Mouse (Mus musculus) MEL (cell line): ENCODE measurements at regions not wholly inside any gene's neighbourhood (a gene's known extent, or its start where the extent isn't known, plus 50 kb on each side); places are given as distances from the start of the nearest gene placed in this dataset.

Source experiments
- DNase-seq: peaks from one replicate; pipeline ENCODE4 v3.0.0; 2011; ENCODE audit warnings: low read depth, low spot score
- H3K27ac ChIP-seq: 2 replicates; pipeline ENCODE4 v1.5.1; 2012; ENCODE audit warnings: low read depth, mild to moderate bottlenecking, control low read depth, low read length, moderate library complexity; ENCODE audit not compliant: control insufficient read depth
- H3K27me3 ChIP-seq, 2 experiments: fragments of 150-350 bp in 1 of 2; sonication (generic) in 1 of 2; 2 replicates each; pipeline ENCODE4 v1.6.1; 2012; ENCODE audit warnings: low read length in 2 of 2, mild to moderate bottlenecking in 2 of 2, improper control_type of control experiment in 1 of 2, moderate library complexity in 1 of 2; ENCODE audit not compliant: insufficient read depth in 2 of 2, control insufficient read depth in 1 of 2
- H3K36me3 ChIP-seq, 2 experiments: 2 replicates each; pipeline ENCODE4 v1.6.1; 2012 to 2014; ENCODE audit warnings: low read length in 2 of 2, improper control_type of control experiment in 1 of 2, inconsistent platforms in 1 of 2, mild to moderate bottlenecking in 1 of 2; ENCODE audit not compliant: insufficient read depth in 2 of 2, control insufficient read depth in 1 of 2
- H3K4me1 ChIP-seq, 2 experiments: fragments of 150-350 bp in 1 of 2; sonication (generic) in 1 of 2; 2 replicates each; pipeline ENCODE4 v1.6.1; 2012; ENCODE audit warnings: low read length in 2 of 2, improper control_type of control experiment in 1 of 2, mild to moderate bottlenecking in 1 of 2; ENCODE audit not compliant: insufficient read depth in 2 of 2, control insufficient read depth in 1 of 2
- H3K4me3 ChIP-seq, 2 experiments: fragments of 150-350 bp in 1 of 2; sonication (generic) in 1 of 2; 2 replicates each; pipeline ENCODE4 v1.5.1; 2012; ENCODE audit warnings: low read depth in 2 of 2, low read length in 2 of 2, mild to moderate bottlenecking in 2 of 2, moderate library complexity in 2 of 2, control low read depth in 1 of 2, improper control_type of control experiment in 1 of 2; ENCODE audit not compliant: control insufficient read depth in 1 of 2, insufficient read depth in 1 of 2
- H3K79me2 ChIP-seq: 2 replicates; pipeline ENCODE4 v1.6.1; 2012; ENCODE audit warnings: mild to moderate bottlenecking, low read length, moderate library complexity; ENCODE audit not compliant: control insufficient read depth, poor library complexity, insufficient read depth
- H3K9ac ChIP-seq: 2 replicates; pipeline ENCODE4 v1.6.1; 2012; ENCODE audit warnings: low read depth, mild to moderate bottlenecking, control low read depth, low read length, moderate library complexity; ENCODE audit not compliant: control insufficient read depth, poor library complexity, severe bottlenecking
- H3K9me3 ChIP-seq: fragments of 150-350 bp; sonication (generic); replicated peaks from 2 replicates; pipeline ENCODE4 v1.6.1; 2012; ENCODE audit warnings: mild to moderate bottlenecking, low read length, improper control_type of control experiment, moderate library complexity; ENCODE audit not compliant: insufficient read depth
- BHLHE40 ChIP-seq: IDR thresholded peaks from 2 replicates; pipeline ENCODE4 v1.6.1; 2012; ENCODE audit warnings: low read depth, mild to moderate bottlenecking, inconsistent platforms, low read length, improper control_type of control experiment, borderline replicate concordance
- CHD1 ChIP-seq: IDR thresholded peaks from 2 replicates; pipeline ENCODE4 v1.6.1; 2012; ENCODE audit warnings: low read depth, mild to moderate bottlenecking, inconsistent platforms, low read length, improper control_type of control experiment
- CHD2 ChIP-seq: IDR thresholded peaks from 2 replicates; pipeline ENCODE4 v1.6.1; 2011; ENCODE audit warnings: low read length, improper control_type of control experiment
- EP300 ChIP-seq, 2 experiments: IDR thresholded peaks; 2 replicates each; pipeline ENCODE4 v1.6.1; 2011; ENCODE audit warnings: improper control_type of control experiment in 2 of 2, low read length in 2 of 2, low read depth in 1 of 2, mild to moderate bottlenecking in 1 of 2
- ETS1 ChIP-seq: IDR thresholded peaks from 2 replicates; pipeline ENCODE4 v1.6.1; 2012; ENCODE audit warnings: low read depth, mild to moderate bottlenecking, inconsistent platforms, low read length, improper control_type of control experiment, moderate library complexity
- GABPA ChIP-seq: IDR thresholded peaks from 2 replicates; pipeline ENCODE4 v1.6.1; 2012; ENCODE audit warnings: low read depth, mild to moderate bottlenecking, inconsistent platforms, low read length, improper control_type of control experiment, moderate library complexity
- HCFC1 ChIP-seq: IDR thresholded peaks from 2 replicates; pipeline ENCODE4 v1.6.1; 2012; ENCODE audit warnings: low read depth, mild to moderate bottlenecking, inconsistent platforms, low read length, improper control_type of control experiment, moderate library complexity
- JUND ChIP-seq: IDR thresholded peaks from 2 replicates; pipeline ENCODE4 v1.6.1; 2011; ENCODE audit warnings: low read depth, mild to moderate bottlenecking, improper control_type of control experiment, low read length
- MAFK ChIP-seq: IDR thresholded peaks from 2 replicates; pipeline ENCODE4 v1.6.1; 2011; ENCODE audit warnings: low read depth, mild to moderate bottlenecking, low read length, improper control_type of control experiment, borderline replicate concordance
- MYB ChIP-seq: IDR thresholded peaks from 2 replicates; pipeline ENCODE4 v1.6.1; 2011; ENCODE audit warnings: mild to moderate bottlenecking, low read depth, low read length, improper control_type of control experiment
- NELFE ChIP-seq: IDR thresholded peaks from 2 replicates; pipeline ENCODE4 v1.6.1; 2011; ENCODE audit warnings: low read depth, low read length, improper control_type of control experiment
- NRF1 ChIP-seq: IDR thresholded peaks from 2 replicates; pipeline ENCODE4 v1.6.1; 2014; ENCODE audit warnings: low read depth, mild to moderate bottlenecking, inconsistent platforms, low read length, improper control_type of control experiment, moderate library complexity; ENCODE audit not compliant: poor library complexity, insufficient read depth, severe bottlenecking
- POLR2A ChIP-seq, 2 experiments: IDR thresholded peaks; 2 replicates each; pipeline ENCODE4 v1.6.1; 2011 to 2012; ENCODE audit warnings: low read length in 2 of 2, mild to moderate bottlenecking in 2 of 2, control low read depth in 1 of 2, improper control_type of control experiment in 1 of 2, low read depth in 1 of 2, moderate library complexity in 1 of 2; ENCODE audit not compliant: control insufficient read depth in 1 of 2, insufficient read depth in 1 of 2, poor library complexity in 1 of 2
- POLR2AphosphoS5 ChIP-seq: IDR thresholded peaks from 2 replicates; pipeline ENCODE4 v1.6.1; 2012; ENCODE audit warnings: low read depth, borderline replicate concordance, mild to moderate bottlenecking, inconsistent platforms, low read length, moderate library complexity, mixed read lengths
- RAD21 ChIP-seq: IDR thresholded peaks from 2 replicates; pipeline ENCODE4 v1.6.1; 2011; ENCODE audit warnings: mild to moderate bottlenecking, low read depth, low read length, improper control_type of control experiment
- TAL1 ChIP-seq: IDR thresholded peaks from 2 replicates; pipeline ENCODE4 v1.6.1; 2012; ENCODE audit warnings: mild to moderate bottlenecking, inconsistent platforms, low read length, moderate library complexity, mixed read lengths
- UBTF ChIP-seq: IDR thresholded peaks from 2 replicates; pipeline ENCODE4 v1.6.1; 2012; ENCODE audit warnings: low read depth, mild to moderate bottlenecking, inconsistent platforms, low read length, improper control_type of control experiment, moderate library complexity, borderline replicate concordance; ENCODE audit not compliant: insufficient read depth
- ZMIZ1 ChIP-seq: IDR thresholded peaks from 2 replicates; pipeline ENCODE4 v1.6.1; 2012; ENCODE audit warnings: low read depth, mild to moderate bottlenecking, inconsistent platforms, low read length, improper control_type of control experiment, moderate library complexity
- ZNF384 ChIP-seq: IDR thresholded peaks from 2 replicates; pipeline ENCODE4 v1.6.1; 2012; ENCODE audit warnings: low read depth, mild to moderate bottlenecking, inconsistent platforms, low read length, improper control_type of control experiment

DNA sequence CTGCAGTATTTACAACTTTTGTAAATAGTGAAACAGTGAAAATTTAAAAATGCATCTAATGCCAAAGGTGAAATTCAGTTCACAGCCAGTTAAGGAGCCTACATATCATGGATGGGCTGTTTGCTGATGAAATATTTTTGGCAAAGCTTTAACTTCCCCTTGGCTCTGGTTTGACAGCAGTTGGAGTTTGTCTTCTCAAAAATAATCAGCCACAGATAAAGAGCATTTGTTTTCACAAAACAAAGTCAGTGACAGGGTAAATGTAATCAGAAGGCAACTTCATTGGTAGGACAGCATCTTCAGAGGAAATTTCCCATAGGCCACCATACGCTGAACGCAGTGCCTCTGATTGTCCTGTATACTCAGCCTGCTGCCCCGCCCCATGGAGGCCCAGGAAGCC, 291.6 kb downstream of the Pmp22 start:
- no peaks in the 10 kb centered on the region for H3K36me3 ChIP-seq
- no peak for TF ChIP-seq GABPA
- TF ChIP-seq NRF1: no peak
- TF ChIP-seq ZMIZ1: no peak
- no peak for TF ChIP-seq POLR2A (IDR thresholded peaks at IDR 0.05; ENCODE audit: control insufficient read depth in 1 of 2, insufficient read depth in 1 of 2, low read depth in 1 of 2, low read length in 2 of 2, poor library complexity in 1 of 2)
- no peak for TF ChIP-seq MAFK
- TF ChIP-seq CHD1: no peak
- no peak for TF ChIP-seq JUND
- no peak for TF ChIP-seq NELFE
- DNase-seq: no peak
- H3K9ac ChIP-seq: no peak overlapping the region
- H3K27me3 ChIP-seq: no peaks in the 10 kb centered on the region
- no peaks in the 10 kb centered on the region for H3K4me1 ChIP-seq
- no peaks in the 10 kb centered on the region for H3K79me2 ChIP-seq
- H3K4me3 ChIP-seq: no peak overlapping the region
- H3K9me3 ChIP-seq: no peaks in the 10 kb centered on the region
- no peak overlapping the region for H3K27ac ChIP-seq

DNA sequence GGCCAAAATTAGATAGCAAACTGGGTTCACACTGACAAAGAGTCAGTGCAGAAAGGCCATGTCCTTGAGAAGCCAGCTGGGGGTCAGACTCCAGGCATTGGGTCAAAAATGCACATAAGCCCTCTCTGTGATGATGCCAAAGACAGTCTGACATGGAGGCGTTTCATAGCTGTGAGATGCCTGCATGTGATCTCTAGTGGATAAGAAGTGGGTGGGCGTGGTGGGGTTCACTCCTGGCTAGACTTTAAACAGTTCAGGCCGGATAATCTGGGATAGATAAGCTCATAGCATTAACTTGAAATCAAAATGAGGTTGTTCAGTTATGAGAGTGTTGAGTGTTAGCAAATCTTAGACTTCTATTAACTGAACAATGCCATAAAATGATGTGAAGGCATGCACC, 293.3 kb downstream of the Pmp22 start:
- no peak overlapping the region for H3K27ac ChIP-seq
- no peak overlapping the region for H3K4me3 ChIP-seq
- DNase-seq: no peak
- no peaks in the 10 kb centered on the region for H3K79me2 ChIP-seq
- H3K9ac ChIP-seq: no peak overlapping the region
- H3K4me1 ChIP-seq: no peaks in the 10 kb centered on the region
- H3K27me3 ChIP-seq: no peaks in the 10 kb centered on the region
- H3K36me3 ChIP-seq: no peaks in the 10 kb centered on the region
- TF ChIP-seq EP300 (IDR thresholded peaks at IDR 0.05; ENCODE audit: low read depth in 1 of 2, low read length in 2 of 2): no peak
- no peak for TF ChIP-seq ETS1
- TF ChIP-seq POLR2AphosphoS5: no peak
- TF ChIP-seq MYB: no peak
- TF ChIP-seq ZNF384: no peak
- TF ChIP-seq CHD2: no peak
- TF ChIP-seq HCFC1: no peak
- TF ChIP-seq UBTF: no peak
- TF ChIP-seq ZMIZ1: no peak
- no peak for TF ChIP-seq TAL1
- TF ChIP-seq BHLHE40: no peak
- no peak for TF ChIP-seq RAD21
- no peaks in the 10 kb centered on the region; the same call in 1 of the 2 replicates for H3K9me3 ChIP-seq
